Mouse (Mus musculus) G1E-ER4 (cell line): Measurements from ENCODE around the gene Exph5. TPM values are rescaled to one million over a fixed set of nuclear protein-coding genes. Genes with fewer than 3 reads are reported as not detected.

Source experiments
- GATA1 ChIP-seq: IDR thresholded peaks from one replicate; pipeline ENCODE4 v1.8.0; 2012; ENCODE audit warnings: low read length, inconsistent platforms
- polyA plus RNA-seq: library from polyadenylated mRNA; stranded (reverse); fragments of >175 nt; gene quantifications from 2 replicates; pipeline ENCODE4 v1.2.3, GENCODE M21; 2012

The Exph5 gene
- polyA plus RNA-seq, result not detected in 2 replicates

DNA sequence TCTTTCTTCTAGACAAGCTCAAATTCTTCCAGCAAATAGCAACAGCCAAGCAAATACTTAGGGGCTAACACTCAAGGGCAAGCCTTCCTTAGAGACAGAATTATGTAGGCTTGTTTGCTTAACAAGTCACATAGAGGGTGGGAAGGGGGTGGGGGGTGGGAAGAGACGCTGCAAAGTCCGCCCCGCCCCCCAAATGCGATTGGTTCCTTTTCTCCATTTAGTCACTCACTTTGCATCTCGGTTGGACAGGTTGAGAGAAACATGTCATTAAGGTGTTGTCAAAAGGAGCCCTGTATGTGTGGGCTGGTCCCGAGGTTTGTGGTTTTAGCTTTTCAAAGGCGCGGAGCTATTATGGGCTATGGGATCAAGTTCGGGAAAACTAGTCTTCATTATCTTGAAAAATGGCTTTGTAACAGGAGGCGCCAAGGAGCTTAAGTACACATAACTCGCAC is at the start of gene Exph5:
Exph5 (plus strand) TSS at position 402 of the 452 bp plus-strand sequence.
- no peak for TF ChIP-seq GATA1

DNA sequence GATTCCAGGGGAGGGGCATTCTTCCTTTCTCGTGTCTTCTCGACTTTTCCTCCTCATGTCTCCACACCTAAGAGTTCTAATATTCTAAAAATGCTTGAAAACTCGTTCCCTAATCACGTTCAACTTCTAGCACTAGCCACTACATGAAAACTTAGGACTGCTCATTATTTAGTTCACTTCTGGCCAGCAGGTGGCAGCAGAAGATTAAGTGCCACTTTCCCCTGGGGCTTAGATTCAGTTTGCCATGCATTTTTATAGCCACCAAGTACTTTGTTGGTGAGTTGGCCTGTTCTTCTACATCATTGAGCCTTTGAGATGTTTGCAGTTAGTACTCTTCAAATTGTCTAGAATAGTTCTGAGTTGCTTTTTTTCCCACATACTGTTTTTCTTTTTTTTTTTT is 47.1 kb upstream of the Exph5 start:
- no peak for TF ChIP-seq GATA1

DNA sequence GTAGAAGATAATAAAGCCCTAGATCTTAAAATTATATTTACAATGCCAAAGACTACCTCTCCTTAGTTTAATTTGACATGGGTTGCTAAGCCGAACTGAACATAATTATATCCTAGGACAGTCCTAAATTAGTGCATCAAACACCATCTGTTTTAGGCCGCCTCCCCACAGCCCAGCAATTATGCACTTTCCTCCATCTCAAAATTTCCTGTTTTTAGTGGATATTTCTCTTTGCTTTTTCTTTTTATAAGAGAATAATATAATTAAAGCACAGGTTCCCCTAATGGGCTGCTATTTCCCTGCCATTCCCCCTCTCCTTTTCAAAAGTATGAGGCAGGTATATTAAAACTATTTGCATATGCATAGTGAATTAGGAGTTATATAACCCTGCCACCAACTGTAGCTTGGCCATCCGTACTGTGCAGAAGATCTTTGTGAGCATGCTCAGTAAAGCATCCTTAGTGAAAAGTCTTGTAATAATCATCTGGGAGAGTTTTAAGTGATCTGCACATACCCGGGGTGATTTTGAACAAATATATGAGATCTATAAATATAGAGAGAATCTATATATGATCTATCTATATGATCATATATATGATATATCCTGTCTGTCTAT is 44.7 kb upstream of the Exph5 start:
- no peak for TF ChIP-seq GATA1

DNA sequence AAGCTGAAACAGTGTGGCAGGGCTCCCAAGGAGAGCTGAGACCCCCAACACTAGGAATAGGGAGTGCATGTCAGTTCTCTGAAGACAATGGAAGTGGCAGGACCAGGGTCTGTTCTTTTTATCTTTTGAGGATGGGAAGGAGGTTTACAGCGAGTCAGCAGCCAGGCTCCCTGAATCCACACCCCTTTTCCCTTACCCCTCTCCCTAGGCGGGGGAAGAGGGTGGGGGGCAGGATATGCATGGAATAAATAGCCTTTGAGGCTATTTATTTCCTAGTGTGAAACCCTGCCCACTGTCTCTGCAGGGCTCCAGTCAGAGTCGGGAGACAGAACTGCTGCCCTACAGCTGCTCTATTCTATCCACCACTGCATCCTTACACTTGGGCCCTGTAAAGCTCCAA is 43.7 kb upstream of the Exph5 start:
- no peak for TF ChIP-seq GATA1

DNA sequence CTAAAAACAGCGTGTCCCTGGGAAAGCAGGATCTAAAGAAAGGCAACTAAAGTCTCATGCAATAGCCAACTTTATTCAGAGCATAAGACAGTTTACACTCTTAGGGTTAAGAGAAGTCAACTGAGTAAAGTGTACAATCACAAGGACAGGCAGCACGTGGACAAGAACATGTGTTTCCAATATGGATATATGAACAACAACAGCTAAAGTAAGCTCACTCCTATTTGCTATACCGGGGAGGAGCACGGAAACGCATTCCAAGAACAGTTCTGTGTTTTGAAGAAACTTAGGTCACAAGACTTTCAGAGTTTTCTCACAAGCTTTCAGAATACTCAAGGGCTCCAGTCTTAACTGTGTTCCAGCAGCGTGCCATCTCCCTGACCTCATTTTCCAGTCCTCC is 43.3 kb upstream of the Exph5 start:
- no peak for TF ChIP-seq GATA1

DNA sequence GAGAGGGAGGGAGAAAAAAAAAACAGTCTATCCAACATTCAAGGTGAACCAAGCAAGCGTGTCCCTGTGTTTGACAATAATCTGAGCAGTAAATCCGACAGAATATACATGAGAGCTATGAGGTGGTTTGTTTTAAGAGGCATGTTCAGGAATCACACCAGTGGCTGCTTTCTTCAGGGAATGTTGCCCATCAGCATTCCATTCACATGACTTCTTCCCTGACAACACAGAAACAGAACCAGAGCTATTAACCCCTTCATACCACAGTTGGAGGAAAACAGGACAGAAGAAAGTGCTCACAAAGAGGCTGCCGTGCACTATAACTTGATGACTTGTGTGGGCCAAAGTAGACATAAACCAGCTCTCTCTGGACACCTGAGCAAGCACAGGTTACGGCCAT is 37.1 kb upstream of the Exph5 start:
- TF ChIP-seq GATA1, result no peak

DNA sequence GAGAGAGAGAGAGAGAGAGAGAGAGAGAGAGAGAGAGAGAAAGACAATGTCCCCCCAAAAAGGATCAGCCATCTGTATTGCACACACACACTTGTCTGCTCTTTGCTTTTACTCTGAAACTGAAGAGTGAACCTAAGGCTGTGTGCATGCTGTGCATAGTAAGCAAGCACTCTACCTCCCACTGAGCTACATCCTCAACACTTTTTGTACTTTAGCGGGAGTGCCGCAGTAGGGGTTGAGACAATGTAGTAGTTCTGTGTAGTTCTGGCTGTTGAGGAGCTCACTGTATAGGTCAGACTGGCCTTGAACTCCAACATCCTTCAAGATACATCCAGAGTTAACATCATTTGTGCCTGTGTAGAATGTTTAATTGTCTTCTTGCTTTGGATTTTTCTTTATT is 35.9 kb upstream of the Exph5 start:
- TF ChIP-seq GATA1, result no peak

DNA sequence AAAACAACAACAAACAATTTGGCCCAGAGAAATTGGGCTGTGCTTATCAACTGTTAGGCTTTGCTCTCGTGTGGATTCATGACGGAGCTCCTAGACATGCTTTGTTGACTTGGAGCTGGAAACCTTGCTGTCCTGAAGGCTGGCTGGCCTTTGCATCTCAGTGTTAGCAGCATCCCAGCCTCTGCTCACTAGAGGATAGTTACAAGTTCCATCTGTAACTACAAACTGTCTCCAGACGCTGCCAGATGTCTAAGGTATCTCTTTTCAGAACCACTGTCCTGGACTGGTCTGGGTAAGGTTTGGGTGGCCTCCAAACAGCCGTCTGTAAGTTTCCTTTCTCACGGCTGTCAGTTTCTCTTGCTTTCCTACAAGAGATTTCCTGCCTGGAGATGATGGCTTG is 33.4 kb upstream of the Exph5 start:
- no peak for TF ChIP-seq GATA1

DNA sequence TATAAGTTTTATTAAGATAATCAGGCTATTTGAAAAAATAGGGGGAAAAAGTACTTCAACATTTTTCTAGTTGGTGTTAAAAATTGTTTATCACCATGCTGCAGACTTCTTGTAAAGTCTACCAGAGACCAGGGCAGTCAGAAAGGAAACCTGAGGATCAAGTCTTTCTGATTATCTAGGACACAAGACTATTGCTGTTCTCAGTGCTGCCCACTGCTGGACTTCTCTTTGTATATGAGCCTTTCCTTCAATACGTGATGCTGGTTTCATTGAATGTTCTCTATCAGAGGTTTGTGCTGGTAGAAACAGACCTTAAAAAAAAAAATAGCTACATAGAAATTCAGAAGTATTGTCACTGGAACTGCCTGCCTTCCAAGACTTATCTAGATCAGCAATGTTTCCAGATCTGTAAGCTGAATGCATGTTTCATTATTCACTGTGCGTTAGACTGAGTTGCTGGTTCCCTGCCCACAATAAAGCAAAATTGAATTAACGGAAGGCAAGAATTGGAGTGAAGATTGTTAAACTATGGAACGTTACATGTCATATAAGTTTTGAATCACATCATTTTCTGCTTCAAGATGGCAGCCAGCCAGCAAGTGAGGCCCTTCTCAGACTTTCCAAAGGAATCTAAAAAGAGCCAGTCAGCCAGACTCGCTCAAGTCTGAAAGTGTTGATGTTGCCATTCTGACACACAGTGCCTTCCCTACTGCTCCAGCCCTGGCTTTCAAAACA is 32.6 kb upstream of the Exph5 start:
- no peak for TF ChIP-seq GATA1

DNA sequence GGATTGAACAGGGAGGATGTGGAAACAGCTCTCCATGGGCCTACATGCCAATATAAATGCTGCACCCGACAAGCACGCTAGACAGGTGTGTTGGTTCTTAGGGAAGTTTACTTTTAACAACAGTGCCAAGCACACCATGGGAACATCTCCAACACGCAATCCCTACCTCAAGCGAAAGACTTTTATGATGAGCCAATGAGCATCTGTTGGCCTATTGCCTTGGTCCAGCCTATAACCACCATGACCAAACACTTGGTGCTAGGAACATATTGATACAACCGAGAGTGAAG is 32.1 kb upstream of the Exph5 start:
- TF ChIP-seq GATA1, result no peak

DNA sequence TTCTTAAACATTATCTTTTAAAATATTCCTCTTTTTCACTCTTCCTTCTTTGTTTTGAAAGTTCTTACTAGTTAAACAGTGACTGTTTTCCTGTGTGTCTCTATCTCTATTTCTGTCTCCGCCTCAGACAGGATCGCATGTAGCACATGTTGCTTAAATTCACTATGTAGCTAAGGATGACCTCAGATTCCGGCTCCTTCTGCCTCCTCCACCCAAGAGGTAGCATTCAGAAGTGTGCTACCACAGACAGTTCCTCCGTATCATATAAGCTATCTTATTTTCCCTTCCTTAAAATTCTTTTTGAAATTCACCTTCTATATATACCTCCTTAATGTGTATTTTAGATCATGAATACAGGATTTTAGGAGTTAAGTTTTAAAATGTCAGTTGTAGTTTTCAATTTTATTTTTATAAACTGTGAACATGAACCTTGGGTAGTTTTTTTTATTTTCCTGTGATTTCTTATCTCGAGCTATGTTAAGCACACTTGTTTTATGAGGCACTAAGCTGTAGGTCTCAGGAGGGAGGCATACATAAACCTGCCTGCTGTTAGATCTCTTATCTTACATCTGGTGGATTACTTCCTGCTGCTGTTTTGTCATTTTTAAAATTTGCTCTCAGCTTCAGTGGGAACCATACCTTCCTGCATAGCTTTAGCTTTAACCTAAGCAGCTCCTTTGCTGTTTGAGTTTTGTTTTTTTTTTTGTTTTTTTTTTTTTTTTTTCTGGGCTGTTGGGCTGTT is 30.0 kb upstream of the Exph5 start:
- TF ChIP-seq GATA1, result no peak

DNA sequence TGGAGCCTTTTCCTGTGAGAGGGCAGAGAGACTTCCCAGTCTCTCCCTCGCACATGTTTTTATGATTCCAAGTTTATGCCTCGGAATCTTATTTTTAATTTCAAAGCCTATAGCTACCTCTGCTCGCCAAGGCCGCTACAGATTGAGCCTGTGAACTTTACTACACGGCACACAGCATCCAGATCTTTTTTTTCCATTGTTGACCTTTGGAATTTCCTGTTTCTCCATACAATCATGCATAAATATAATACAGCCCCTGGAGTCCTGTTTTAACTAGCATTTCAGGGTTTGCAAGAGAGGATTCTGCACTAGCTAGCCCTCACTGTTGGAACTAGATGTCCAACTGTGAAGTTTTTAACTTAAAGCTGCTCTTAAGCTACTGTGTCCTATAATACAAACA is 29.3 kb upstream of the Exph5 start:
- no peak for TF ChIP-seq GATA1

DNA sequence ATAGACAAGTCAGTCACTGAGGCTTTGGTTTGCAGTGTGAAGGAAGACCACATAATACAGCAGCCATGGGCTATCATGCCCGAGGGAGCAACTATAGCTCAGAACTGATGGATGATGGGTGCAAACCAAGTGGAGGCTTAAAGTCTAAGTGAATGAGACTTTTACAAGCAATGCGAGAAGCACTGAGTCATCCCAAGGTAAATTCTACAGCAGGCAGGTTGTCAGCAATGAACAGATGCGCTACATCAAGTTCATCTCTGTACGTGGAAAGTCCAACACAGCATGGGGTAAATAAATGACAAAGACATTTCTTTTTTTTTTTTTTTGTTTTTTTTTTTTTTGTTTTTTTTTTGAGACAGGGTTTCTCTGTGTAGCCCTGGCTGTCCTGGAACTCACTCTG is 28.8 kb upstream of the Exph5 start:
- no peak for TF ChIP-seq GATA1

DNA sequence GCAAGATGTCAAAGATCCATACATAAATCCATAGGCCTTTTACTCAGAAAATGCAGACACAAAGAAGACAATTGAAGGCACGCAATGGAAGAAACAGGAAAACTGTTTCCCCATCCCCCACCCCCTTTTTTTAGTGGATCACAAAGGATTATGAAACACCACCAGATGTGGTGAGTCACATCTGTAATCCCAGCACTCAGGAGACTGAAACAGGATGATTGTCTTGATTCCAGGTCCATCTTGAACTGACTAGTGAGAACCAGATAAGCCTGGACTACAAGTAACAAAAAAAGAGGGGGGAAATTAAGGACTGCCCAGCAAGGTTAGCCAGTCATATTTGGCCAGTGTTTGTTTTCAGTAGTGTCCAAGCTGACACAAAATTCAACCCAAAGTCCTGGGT is 25.1 kb upstream of the Exph5 start:
- TF ChIP-seq GATA1, result no peak

DNA sequence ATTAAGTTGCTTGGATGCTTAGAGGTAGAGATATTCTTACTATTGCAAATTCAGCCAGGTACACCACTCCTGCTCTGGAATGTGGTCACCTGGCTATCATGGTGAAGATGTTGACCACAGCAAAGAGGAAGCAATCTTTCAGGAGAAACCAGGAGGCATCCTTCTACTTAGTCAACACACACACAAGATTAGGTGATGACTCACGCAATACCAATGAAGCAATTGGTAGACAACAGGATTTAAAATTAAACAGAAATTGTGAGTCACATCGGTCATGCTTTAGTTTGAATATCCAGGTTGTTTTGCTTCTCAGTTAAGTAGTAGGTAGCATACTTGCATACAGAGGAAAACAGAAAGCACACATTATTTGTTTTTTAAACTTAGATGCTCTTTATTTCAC is 22.5 kb upstream of the Exph5 start:
- TF ChIP-seq GATA1, result no peak

DNA sequence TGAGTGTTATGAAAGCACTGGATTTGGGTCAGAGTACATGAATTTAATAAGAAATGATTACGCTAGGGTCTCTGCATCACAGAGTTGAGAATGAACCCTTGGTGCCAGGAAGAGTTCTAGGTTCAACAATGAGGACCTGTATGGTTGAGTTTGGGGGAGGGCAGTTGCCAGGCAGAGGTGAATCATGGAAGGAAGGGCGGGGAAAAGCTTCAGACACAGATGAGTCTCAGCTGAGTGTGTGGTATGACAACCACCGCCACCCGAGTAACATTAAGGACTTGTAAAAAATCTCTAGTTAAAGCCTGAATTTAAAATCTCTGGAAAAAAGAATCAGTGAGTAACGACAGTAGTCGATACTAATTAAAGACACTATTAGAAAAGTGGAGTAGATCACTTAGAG is 14.7 kb upstream of the Exph5 start:
- no peak for TF ChIP-seq GATA1

DNA sequence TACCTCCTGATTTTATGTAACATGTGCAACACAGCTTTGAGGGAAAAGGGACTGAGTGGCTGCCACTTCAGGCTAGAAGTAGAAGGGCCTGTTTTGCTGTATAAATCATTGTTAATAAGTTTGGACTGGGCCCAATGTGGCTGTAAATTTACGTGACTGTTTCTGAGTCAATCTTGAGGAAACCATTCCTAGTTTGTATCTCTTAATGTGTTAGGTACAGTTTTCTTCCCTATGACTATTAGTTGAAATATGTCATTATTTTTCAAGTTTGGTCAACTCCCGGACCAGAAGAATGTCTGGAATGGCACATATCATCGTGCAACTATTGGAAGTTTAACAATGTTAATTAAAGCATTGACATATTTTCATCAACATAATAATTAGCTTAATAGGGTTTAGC is 11.5 kb upstream of the Exph5 start:
- no peak for TF ChIP-seq GATA1
